Mouse (Mus musculus) gastrocnemius, adult 2 months (tissue): ENCODE measurements around the gene Kif1a. TPM values are rescaled to one million over a fixed set of nuclear protein-coding genes. Genes with fewer than 3 reads are reported as not detected.

Source experiments
- DNase-seq: peaks from one replicate; pipeline ENCODE4 v3.0.0; 2022
- H3K27ac ChIP-seq: fragments of 200-600 bp; 2 replicates; pipeline ENCODE4 v1.8.1; 2022; ENCODE audit warnings: mild to moderate bottlenecking
- H3K4me3 ChIP-seq: fragments of 200-600 bp; 2 replicates; pipeline ENCODE4 v1.8.1; 2022; ENCODE audit warnings: mild to moderate bottlenecking, moderate library complexity
- CTCF ChIP-seq: fragments of 200-600 bp; IDR thresholded peaks from 2 replicates; pipeline ENCODE4 v1.8.1; 2022; ENCODE audit warnings: antibody characterized with exemption, mild to moderate bottlenecking, moderate library complexity
- intact Hi-C: fragments of 180-260 bp; cut with DNase I; formaldehyde crosslinking; loops from one replicate; pipeline ENCODE4 v1.15.1; 2025
- long read RNA-seq, 2 experiments: library from polyadenylated mRNA; stranded (forward); transcript quantifications; one replicate each; pipeline ENCODE4 v2.0.0; 2021
- total RNA-seq, 2 experiments: library from RNA; stranded (reverse); gene quantifications; 2 replicates each; pipeline ENCODE4 v1.2.3; 2021

Kif1a gene
- 1 to 10 TPM; 1.3 to 1.4 TPM for total RNA-seq
- long read RNA-seq, experiment 1 = 0 reads
- long read RNA-seq, experiment 2 = 0 reads

- DNase-seq = no peak
- no peak for TF ChIP-seq CTCF
- intact Hi-C loops = no loop called here
- peak within 1 kb of the TSS; percentile 65 for H3K4me3 ChIP-seq
- no peak within 1 kb of the TSS; the same call in 1 of the 2 replicates for H3K27ac ChIP-seq
These were observed at the start of gene Kif1a for GRCm38 (mm10) chr1:93101571-93102061. Gene Kif1a (minus strand): TSS chr1:93101951.

- intact Hi-C loops = no loop called here
- no peak overlapping the region for H3K4me3 ChIP-seq
- no peak for TF ChIP-seq CTCF
- H3K27ac ChIP-seq = no peak overlapping the region
- DNase-seq = no peak
These were observed 49.3 kb upstream of the Kif1a start for GRCm38 (mm10) chr1:93150907-93151661.

- no peak for DNase-seq
- Histone ChIP-seq H3K4me3 (no peak overlapping the region), H3K27ac (no peak overlapping the region)
- intact Hi-C loops = no loop called here
- TF ChIP-seq CTCF = no peak
These were observed 42.4 kb upstream of the Kif1a start for GRCm38 (mm10) chr1:93144176-93144575.

GRCm38 (mm10) chr1:93142871-93143270 is 41.1 kb upstream of the Kif1a start:
- TF ChIP-seq CTCF = no peak
- H3K4me3 ChIP-seq = no peak overlapping the region
- intact Hi-C loops = no loop called here
- H3K27ac ChIP-seq = no peak overlapping the region
- no peak for DNase-seq

- TF ChIP-seq CTCF = no peak
- no peak for DNase-seq
- intact Hi-C loops = no loop called here
- no peak overlapping the region for H3K27ac ChIP-seq
- H3K4me3 ChIP-seq = no peak overlapping the region
These were observed 38.0 kb upstream of the Kif1a start for GRCm38 (mm10) chr1:93139713-93140112.

GRCm38 (mm10) chr1:93138534-93138933 is 36.8 kb upstream of the Kif1a start:
- no peak for DNase-seq
- H3K27ac ChIP-seq = no peak overlapping the region
- intact Hi-C loops = no loop called here
- H3K4me3 ChIP-seq = no peak overlapping the region
- TF ChIP-seq CTCF = no peak

- TF ChIP-seq CTCF = no peak
- H3K27ac ChIP-seq = no peak within 1 kb of the TSS
- intact Hi-C loops = no loop called here
These were observed 33.3 kb upstream of the Kif1a start, which contains the start of gene Agxt for GRCm38 (mm10) chr1:93135036-93135526. Gene Agxt (plus strand): TSS chr1:93135240.

GRCm38 (mm10) chr1:93132676-93133075 is 30.9 kb upstream of the Kif1a start:
- no peak for DNase-seq
- TF ChIP-seq CTCF = no peak
- intact Hi-C loops = no loop called here
- H3K27ac ChIP-seq = no peak overlapping the region
- H3K4me3 ChIP-seq = no peak overlapping the region

More at GRCm38 (mm10) chr1:93135036-93135526, 33.3 kb upstream of the Kif1a start, which contains the start of gene Agxt:
- no peak for DNase-seq
- no peak within 1 kb of the TSS for H3K4me3 ChIP-seq

- no peak overlapping the region for H3K4me3 ChIP-seq
- DNase-seq = no peak
- H3K27ac ChIP-seq = no peak overlapping the region
- intact Hi-C loops = no loop called here
- no peak for TF ChIP-seq CTCF
These were observed 28.7 kb upstream of the Kif1a start for GRCm38 (mm10) chr1:93130242-93130983.

- intact Hi-C loops = no loop called here
- peak; percentile 57 for DNase-seq
- no peak overlapping the region for H3K4me3 ChIP-seq
- peak; percentile 61 for TF ChIP-seq CTCF
- no peak overlapping the region for H3K27ac ChIP-seq
These were observed 27.1 kb upstream of the Kif1a start for GRCm38 (mm10) chr1:93128710-93129349.

GRCm38 (mm10) chr1:93128209-93128608 is 26.5 kb upstream of the Kif1a start:
- Histone ChIP-seq H3K4me3 (no peak overlapping the region), H3K27ac (no peak overlapping the region)
- intact Hi-C loops = no loop called here
- TF ChIP-seq CTCF = no peak
- DNase-seq = no peak

- peak; percentile 11; the same call in 1 of the 2 replicates for TF ChIP-seq CTCF
These were observed 23.5 kb upstream of the Kif1a start for GRCm38 (mm10) chr1:93125256-93125655.

More at GRCm38 (mm10) chr1:93125256-93125655, 23.5 kb upstream of the Kif1a start:
- intact Hi-C loops = no loop called here
- no peak overlapping the region for H3K4me3 ChIP-seq
- no peak for DNase-seq
- H3K27ac ChIP-seq = no peak overlapping the region
